Mouse (Mus musculus) kidney, adult 2 months (tissue): ENCODE data around the gene Txndc17.

Experiments used
- CTCF ChIP-seq: fragments of 200-500 bp; conservative IDR thresholded peaks from 2 replicates; pipeline ENCODE4 v1.5.1; 2011; ENCODE audit warnings: low read depth, mild to moderate bottlenecking, control low read depth, low read length, moderate library complexity, mixed read lengths; ENCODE audit not compliant: insufficient read depth, insufficient read length
- POLR2A ChIP-seq: fragments of 200-500 bp; IDR thresholded peaks from one replicate; pipeline ENCODE4 v1.6.1; 2011; ENCODE audit warnings: low read depth, low read length, control low read depth

DNA sequence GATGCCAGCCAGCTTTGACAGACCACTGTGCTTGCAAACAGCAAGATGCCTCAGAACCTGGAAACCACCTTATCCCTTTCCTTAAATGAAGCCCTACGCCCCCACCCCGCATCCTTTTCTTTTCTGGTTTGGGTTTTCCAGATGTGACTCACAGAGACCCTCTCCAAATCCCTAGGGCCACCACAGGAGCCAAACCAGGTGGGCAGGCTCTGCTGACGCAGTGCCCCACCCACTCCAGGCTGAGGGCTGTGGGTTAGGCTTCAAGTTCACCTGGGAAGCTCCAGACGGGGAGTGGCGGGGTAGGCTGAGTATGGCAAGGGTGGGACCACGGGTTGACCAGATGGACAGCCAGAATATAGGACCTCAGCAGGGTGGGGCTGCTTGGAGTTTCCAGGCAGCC is 19.6 kb downstream of the Txndc17 start:
- TF ChIP-seq CTCF (no peak), POLR2A (no peak)
